Mouse (Mus musculus) C2C12 (cell line): ENCODE measurements at regions not wholly inside any gene's neighbourhood (a gene's known extent, or its start where the extent isn't known, plus 50 kb on each side); places are given as distances from the start of the nearest gene placed in this dataset.
A peak's percentile ranks its signal among the peaks of the same experiment; 100 is the strongest.

Experiments
- H3K27me3 ChIP-seq: one replicate; pipeline ENCODE4 v1.6.1; 2011; ENCODE audit not compliant: control insufficient read depth, insufficient read depth, insufficient read length
- H3K36me3 ChIP-seq: one replicate; pipeline ENCODE4 v1.6.1; 2011; ENCODE audit not compliant: control insufficient read depth, insufficient read depth
- H3K4me3 ChIP-seq: one replicate; pipeline ENCODE4 v1.5.1; 2011; ENCODE audit warnings: mild to moderate bottlenecking, control low read depth; ENCODE audit not compliant: poor library complexity, insufficient read depth, severe bottlenecking
- H3K79me2 ChIP-seq: one replicate; pipeline ENCODE4 v1.6.1; 2011; ENCODE audit not compliant: control insufficient read depth, insufficient read depth
- H3K79me3 ChIP-seq: one replicate; pipeline ENCODE4 v1.6.1; 2011; ENCODE audit warnings: low read depth, control low read depth
- H3ac ChIP-seq: one replicate; pipeline ENCODE3; 2011; ENCODE audit warnings: low read depth; ENCODE audit not compliant: control insufficient read depth, insufficient read length
- CEBPB ChIP-seq: IDR thresholded peaks from one replicate; pipeline ENCODE4 v1.6.1; 2011; ENCODE audit warnings: low read depth, mild to moderate bottlenecking, control low read depth, moderate library complexity
- CTCF ChIP-seq: IDR thresholded peaks from one replicate; pipeline ENCODE4 v1.5.1; 2011; ENCODE audit not compliant: control insufficient read depth, insufficient read depth, insufficient read length
- FOSL1 ChIP-seq: IDR thresholded peaks from one replicate; pipeline ENCODE4 v1.8.0; 2011; ENCODE audit warnings: mild to moderate bottlenecking, low read length; ENCODE audit not compliant: poor library complexity, insufficient read depth, severe bottlenecking
- MAX ChIP-seq: IDR thresholded peaks from one replicate; pipeline ENCODE4 v1.6.1; 2011; ENCODE audit warnings: mild to moderate bottlenecking, control low read depth
- MYOD1 ChIP-seq: IDR thresholded peaks from one replicate; pipeline ENCODE4 v1.6.1; 2011; ENCODE audit warnings: low read depth; ENCODE audit not compliant: control insufficient read depth, insufficient read length
- MYOG ChIP-seq: IDR thresholded peaks from one replicate; pipeline ENCODE4 v1.6.1; 2011; ENCODE audit not compliant: control insufficient read depth, insufficient read length; ENCODE audit errors: extremely low read depth
- USF1 ChIP-seq: IDR thresholded peaks from one replicate; pipeline ENCODE4 v1.6.1; 2011; ENCODE audit warnings: low read depth, mild to moderate bottlenecking, control low read depth, moderate library complexity

GRCm38 (mm10) chr8:127781011-127781410 lies 577.4 kb upstream of the Nrp1 start:
- H3K79me3 ChIP-seq: no peaks in the 10 kb centered on the region
- H3K79me2 ChIP-seq: no peaks in the 10 kb centered on the region
- H3K36me3 ChIP-seq: no peaks in the 10 kb centered on the region
- no peak overlapping the region for H3K4me3 ChIP-seq
- no peak overlapping the region for H3ac ChIP-seq
- TF ChIP-seq USF1 (no peak), CTCF (no peak), MYOG (no peak), MYOD1 (no peak), CEBPB (no peak)
- no peaks in the 10 kb centered on the region for H3K27me3 ChIP-seq

- Histone ChIP-seq H3K36me3 (no peaks in the 10 kb centered on the region), H3K79me2 (no peaks in the 10 kb centered on the region), H3K79me3 (no peaks in the 10 kb centered on the region), H3K4me3 (no peak overlapping the region), H3ac (no peak overlapping the region), H3K27me3 (no peaks in the 10 kb centered on the region)
- TF ChIP-seq CEBPB (no peak), MAX (no peak), MYOD1 (no peak), CTCF (no peak), MYOG (no peak), USF1 (no peak), FOSL1 (no peak)
Measured at GRCm38 (mm10) chr8:127792611-127793010, 565.8 kb upstream of the Nrp1 start.

- Histone ChIP-seq H3K36me3 (no peaks in the 10 kb centered on the region), H3K27me3 (no peaks in the 10 kb centered on the region), H3K79me2 (no peaks in the 10 kb centered on the region), H3K79me3 (no peaks in the 10 kb centered on the region), H3ac (no peak overlapping the region), H3K4me3 (no peak overlapping the region)
- TF ChIP-seq CEBPB (no peak), MAX (no peak), MYOD1 (no peak), MYOG (no peak), CTCF (no peak), FOSL1 (no peak), USF1 (no peak)
Measured at GRCm38 (mm10) chr8:127799849-127800471, 558.4 kb upstream of the Nrp1 start.

GRCm38 (mm10) chr8:127802136-127802535 lies 556.3 kb upstream of the Nrp1 start:
- H3K36me3 ChIP-seq: no peaks in the 10 kb centered on the region
- H3ac ChIP-seq: no peak overlapping the region
- no peak overlapping the region for H3K4me3 ChIP-seq
- H3K27me3 ChIP-seq: no peaks in the 10 kb centered on the region
- H3K79me2 ChIP-seq: no peaks in the 10 kb centered on the region
- no peaks in the 10 kb centered on the region for H3K79me3 ChIP-seq
- TF ChIP-seq MYOG (no peak), MAX (no peak), FOSL1 (no peak), CTCF (no peak), USF1 (no peak), CEBPB (peak; percentile 95), MYOD1 (no peak)

GRCm38 (mm10) chr8:127802661-127803333 lies 555.6 kb upstream of the Nrp1 start:
- Histone ChIP-seq H3K79me3 (no peaks in the 10 kb centered on the region), H3K27me3 (no peaks in the 10 kb centered on the region), H3K4me3 (no peak overlapping the region), H3ac (no peak overlapping the region), H3K36me3 (no peaks in the 10 kb centered on the region), H3K79me2 (no peaks in the 10 kb centered on the region)
- no peak for TF ChIP-seq CTCF
- TF ChIP-seq FOSL1: no peak
- no peak for TF ChIP-seq MAX
- no peak for TF ChIP-seq CEBPB
- no peak for TF ChIP-seq MYOG
- TF ChIP-seq MYOD1: no peak
- TF ChIP-seq USF1: no peak
